Mouse (Mus musculus) bone marrow macrophage, adult 2 months (primary cell): Measurements from ENCODE around the gene Hist2h2aa1. TPM values are rescaled to one million over a fixed set of nuclear protein-coding genes. Genes with fewer than 3 reads are reported as not detected.
A peak's percentile ranks its signal among the peaks of the same experiment; 100 is the strongest.

Source experiments
- H3K27ac ChIP-seq: 2 replicates; pipeline ENCODE4 v1.5.1; 2012; ENCODE audit warnings: low read depth, low read length; ENCODE audit not compliant: insufficient read depth
- H3K4me1 ChIP-seq: 2 replicates; pipeline ENCODE4 v1.6.1; 2012; ENCODE audit warnings: low read length; ENCODE audit not compliant: control insufficient read depth, insufficient read depth
- H3K4me3 ChIP-seq: 2 replicates; pipeline ENCODE4 v1.5.1; 2012; ENCODE audit warnings: mild to moderate bottlenecking, low read length, moderate library complexity; ENCODE audit not compliant: insufficient read depth
- CTCF ChIP-seq: IDR thresholded peaks from 2 replicates; pipeline ENCODE4 v1.5.1; 2012; ENCODE audit warnings: low read depth, mild to moderate bottlenecking, low read length, moderate library complexity
- POLR2A ChIP-seq: IDR thresholded peaks from 2 replicates; pipeline ENCODE4 v1.6.1; 2012; ENCODE audit warnings: mild to moderate bottlenecking, low read depth, low read length, borderline replicate concordance
- polyA plus RNA-seq: library from polyadenylated mRNA; stranded (reverse); fragments of >200 nt; gene quantifications from 2 replicates; pipeline ENCODE4 v1.2.4, GENCODE M21; 2012; ENCODE audit not compliant: missing spikeins, insufficient read depth, insufficient read length

Hist2h2aa1 gene
- polyA plus RNA-seq, 1 experiment = not detected

- peaks cover 45% of the 10 kb centered on the region for H3K4me1 ChIP-seq
- no peak for TF ChIP-seq POLR2A
- no peak for TF ChIP-seq CTCF
- no peak overlapping the region for H3K4me3 ChIP-seq
- no peak overlapping the region for H3K27ac ChIP-seq
Measured at GRCm38 (mm10) chr3:96230910-96231757, 14.2 kb upstream of the Hist2h2aa1 start.

GRCm38 (mm10) chr3:96231758-96232120, 13.6 kb upstream of the Hist2h2aa1 start:
- H3K4me1 ChIP-seq = peaks cover 47% of the 10 kb centered on the region
- H3K4me3 ChIP-seq = no peak overlapping the region
- no peak for TF ChIP-seq POLR2A
- no peak for TF ChIP-seq CTCF
- no peak overlapping the region for H3K27ac ChIP-seq

- TF ChIP-seq POLR2A = no peak
- TF ChIP-seq CTCF = no peak
- no peak overlapping the region for H3K27ac ChIP-seq
- H3K4me1 ChIP-seq = peaks cover 23% of the 10 kb centered on the region
Measured at GRCm38 (mm10) chr3:96234914-96235313, 10.4 kb upstream of the Hist2h2aa1 start.

GRCm38 (mm10) chr3:96235836-96236235, 9.5 kb upstream of the Hist2h2aa1 start:
- H3K27ac ChIP-seq = no peak overlapping the region

More at GRCm38 (mm10) chr3:96234914-96235313, 10.4 kb upstream of the Hist2h2aa1 start:
- H3K4me3 ChIP-seq = no peak overlapping the region

GRCm38 (mm10) chr3:96236834-96237334, 8.4 kb upstream of the Hist2h2aa1 start:
- Histone ChIP-seq H3K4me1 (peaks cover 12% of the 10 kb centered on the region), H3K27ac (peak overlapping the region; percentile 69; the same call in 1 of the 2 replicates), H3K4me3 (peak overlapping the region; percentile 57)
- TF ChIP-seq POLR2A (no peak), CTCF (no peak)

More at GRCm38 (mm10) chr3:96235836-96236235, 9.5 kb upstream of the Hist2h2aa1 start:
- Histone ChIP-seq H3K4me3 (no peak overlapping the region), H3K4me1 (peaks cover 16% of the 10 kb centered on the region)
- TF ChIP-seq POLR2A = no peak
- no peak for TF ChIP-seq CTCF

GRCm38 (mm10) chr3:96237335-96237903, 7.9 kb upstream of the Hist2h2aa1 start:
- Histone ChIP-seq H3K27ac (peak overlapping the region; percentile 69), H3K4me3 (peak overlapping the region; percentile 57), H3K4me1 (peaks cover 16% of the 10 kb centered on the region)
- TF ChIP-seq CTCF (no peak), POLR2A (no peak)

GRCm38 (mm10) chr3:96237904-96238511, 7.3 kb upstream of the Hist2h2aa1 start:
- TF ChIP-seq CTCF = no peak
- no peak for TF ChIP-seq POLR2A
- Histone ChIP-seq H3K27ac (peak overlapping the region; percentile 69), H3K4me1 (peaks cover 20% of the 10 kb centered on the region), H3K4me3 (peak overlapping the region; percentile 57)

DNA sequence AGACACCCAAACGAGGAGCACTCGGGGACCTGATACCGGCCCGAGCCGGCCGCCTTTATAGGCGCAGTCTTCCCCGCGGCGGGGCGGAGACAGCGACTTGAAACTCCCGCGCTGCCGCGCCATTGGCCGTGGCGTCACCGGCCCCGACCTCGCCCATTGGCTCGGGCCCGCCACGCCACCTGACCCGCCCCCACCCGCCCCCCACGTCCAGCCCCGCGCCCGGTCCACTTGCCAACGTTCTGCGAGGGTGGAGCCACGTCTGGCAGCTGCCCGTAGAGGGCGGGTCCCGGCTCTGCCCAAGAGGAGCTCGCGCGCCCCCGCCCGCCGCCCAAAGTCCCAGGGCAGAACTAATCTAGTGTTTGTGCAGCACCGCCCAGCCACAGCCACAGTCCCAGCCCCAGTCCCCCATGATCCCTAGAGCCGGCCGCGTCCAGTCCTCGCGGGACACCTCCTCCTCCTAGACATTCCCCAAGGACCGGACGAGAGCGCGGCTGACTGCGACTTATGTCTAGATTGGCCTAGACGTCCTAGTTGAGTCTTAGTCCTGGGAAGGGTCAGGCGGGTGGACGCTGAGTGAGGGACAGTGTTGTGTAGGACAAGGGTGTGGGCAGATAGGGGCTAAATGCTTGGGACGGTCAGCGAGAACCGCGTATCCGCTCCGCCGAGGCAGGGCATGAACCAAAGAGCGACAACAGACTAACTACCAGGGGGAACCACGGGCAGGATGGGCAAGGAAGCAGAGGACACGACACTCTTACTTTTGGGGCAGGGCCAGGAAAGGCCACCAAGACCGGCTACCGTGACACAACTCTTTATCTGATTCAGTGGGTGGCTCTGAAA, 6.1 kb upstream of the Hist2h2aa1 start, which contains the start of gene Hist2h3c2:
Gene Hist2h3c2 (minus strand): TSS at position 174 of the 840 bp plus-strand sequence.
- Histone ChIP-seq H3K27ac (peak within 1 kb of the TSS; percentile 80), H3K4me3 (peak within 1 kb of the TSS; percentile 59), H3K4me1 (peaks cover 31% of the 10 kb centered on the region)

GRCm38 (mm10) chr3:96239949-96240798, 5.1 kb upstream of the Hist2h2aa1 start, which contains the start of gene Hist2h2aa2:
Gene Hist2h2aa2 (minus strand): TSS chr3:96240276.
- peak within 1 kb of the TSS; percentile 59 for H3K4me3 ChIP-seq
- H3K27ac ChIP-seq = peak within 1 kb of the TSS; percentile 80
- H3K4me1 ChIP-seq = peaks cover 34% of the 10 kb centered on the region
